In the genomic region with DNA sequence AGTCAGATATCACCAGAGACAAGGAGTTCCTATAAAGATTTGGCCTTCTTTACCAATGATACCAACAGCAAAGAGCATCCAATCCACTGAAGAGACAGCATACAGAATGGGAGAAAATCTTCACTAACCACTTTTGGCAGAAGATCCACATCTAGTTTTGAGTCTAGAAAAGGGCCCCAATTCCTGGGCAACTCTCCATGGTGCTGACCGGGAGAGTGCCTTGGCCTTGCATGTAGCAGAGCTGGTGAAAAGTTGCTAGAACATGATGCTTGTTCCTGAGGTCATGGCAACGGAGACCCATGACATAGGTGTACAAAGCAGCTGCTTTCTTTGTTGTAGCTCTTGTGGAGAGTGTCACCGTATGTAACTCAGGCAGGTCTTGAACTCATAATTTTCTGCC, we compare ENCODE assay signal across 29 mouse cellular contexts. TPM values are rescaled to one million over a fixed set of nuclear protein-coding genes. Genes with fewer than 3 reads are reported as not detected.
A peak's percentile ranks its signal among the peaks of the same experiment; 100 is the strongest.
DNase-seq lines count a peak whose midpoint lies in the region; ATAC-seq lines count a peak whose summit lies in the region.
"Not testable (repeated sequence)": the region's sequence is repeated elsewhere in the genome, so short reads cannot be mapped to it uniquely, and the experiment has no call there.
"Had no signal": no experiment of that assay in that cellular context is flagged by ENCODE, and none has a peak within 500 bp of the region (broad histone marks: within the 10 kb centered on the region; RNA-seq: fewer than 3 reads in every experiment).

No protein-coding gene starts in this region.

- DNase-seq in 416B (ENCODE audit: low read depth) (peak; percentile 1), adipocyte (ENCODE audit: low spot score) (peak; percentile 7)
- DNase-seq in embryo, embryonic 10.5 days (ENCODE audit: low spot score) = peak; percentile 9
- DNase-seq in embryonic facial prominence, embryonic 14.5 days (ENCODE audit: low spot score) = peak; percentile 7
- DNase-seq in heart, postnatal 4 days = peak; percentile 65
- peak; percentile 2 to 19 for DNase-seq in kidney, postnatal 36 days
- DNase-seq in lung, postnatal 14 days = peak; percentile 1
- DNase-seq in ovary, postnatal 36 days (ENCODE audit: low spot score) = peak; percentile 21

- H3K9me3 ChIP-seq in embryonic facial prominence, embryonic 14.5 days (ENCODE audit: control insufficient read depth, low read length) = not testable (repeated sequence)

- not testable (repeated sequence) for ATAC-seq in embryonic facial prominence, embryonic 14.5 days (ENCODE audit: low read depth)

- H3K36me3 ChIP-seq in embryonic facial prominence, embryonic 14.5 days (ENCODE audit: control insufficient read depth, insufficient read depth, low read length) = not testable (repeated sequence)

- not testable (repeated sequence) for H3K9ac ChIP-seq in embryonic facial prominence, embryonic 14.5 days (ENCODE audit: low read depth, low read length)

- not testable (repeated sequence) for H3K27me3 ChIP-seq in embryonic facial prominence, embryonic 14.5 days (replicated peaks; ENCODE audit: control insufficient read depth, insufficient read depth, low read length)

- not testable (repeated sequence) for H3K4me1 ChIP-seq in embryonic facial prominence, embryonic 14.5 days (ENCODE audit: control insufficient read depth, insufficient read depth, low read length)

- WGBS in embryonic facial prominence, embryonic 14.5 days = 76% methylated on average over 3 of the region's 3 CpGs

- H3K27ac ChIP-seq in embryonic facial prominence, embryonic 14.5 days (replicated peaks; ENCODE audit: low read depth, low read length) = not testable (repeated sequence)

- H3K4me3 ChIP-seq in embryonic facial prominence, embryonic 14.5 days (ENCODE audit: low read depth, low read length) = not testable (repeated sequence)

- H3K4me2 ChIP-seq in embryonic facial prominence, embryonic 14.5 days (ENCODE audit: low read depth, low read length) = not testable (repeated sequence)

RNA-seq across cellular contexts. Expression of a gene that starts 6.8 kb away (rescaled TPM):
- polyA plus RNA-seq in embryonic facial prominence, embryonic 14.5 days (2014; fragmentation: Nextera tagmentation; extraction: Ambion mirVana) = not detected in 2 replicates
- total RNA-seq in heart, postnatal 4 days (2021) = not detected
- total RNA-seq: gastrocnemius, adult 18-20 months; granulocyte monocyte progenitor cell, adult 5-6 weeks; layer of hippocampus, adult 18-20 months; layer of hippocampus, postnatal 14 days; left cerebral cortex, adult 8-10 months; left cerebral cortex, postnatal 4 days; liver, adult 2 months; megakaryocyte progenitor cell, adult 5-6 weeks had no signal
- polyA plus RNA-seq: embryonic facial prominence, embryonic 12.5 days; erythroblast, embryonic 14.5 days; forebrain, embryonic 12.5 days; heart, embryonic 10.5 days; heart, embryonic 16.5 days; hindbrain, embryonic 12.5 days; intestine, postnatal 0 days; kidney, embryonic 14.5 days; liver, adult 2 months; liver, embryonic 16.5 days; lung, postnatal 0 days; midbrain, embryonic 12.5 days; neural tube, embryonic 12.5 days; spleen, adult 2 months had no signal

RNA-seq across cellular contexts. Expression of a gene that starts 7.0 kb away (rescaled TPM):
- not detected in 2 replicates for polyA plus RNA-seq in embryonic facial prominence, embryonic 14.5 days (2014; fragmentation: Nextera tagmentation; extraction: Ambion mirVana)
- not detected for total RNA-seq in heart, postnatal 4 days (2021)
- total RNA-seq: gastrocnemius, adult 18-20 months; granulocyte monocyte progenitor cell, adult 5-6 weeks; layer of hippocampus, adult 18-20 months; layer of hippocampus, postnatal 14 days; left cerebral cortex, adult 8-10 months; left cerebral cortex, postnatal 4 days; liver, adult 2 months; megakaryocyte progenitor cell, adult 5-6 weeks had no signal
- polyA plus RNA-seq: embryonic facial prominence, embryonic 12.5 days; erythroblast, embryonic 14.5 days; forebrain, embryonic 12.5 days; heart, embryonic 10.5 days; heart, embryonic 16.5 days; hindbrain, embryonic 12.5 days; intestine, postnatal 0 days; kidney, embryonic 14.5 days; liver, adult 2 months; liver, embryonic 16.5 days; lung, postnatal 0 days; midbrain, embryonic 12.5 days; neural tube, embryonic 12.5 days; spleen, adult 2 months had no signal

RNA-seq across cellular contexts. Expression of a gene that starts 13.9 kb away (rescaled TPM):
- not detected in 2 replicates for polyA plus RNA-seq in embryonic facial prominence, embryonic 14.5 days (2014; fragmentation: Nextera tagmentation; extraction: Ambion mirVana)
- total RNA-seq in heart, postnatal 4 days (2021) = not detected
- total RNA-seq: gastrocnemius, adult 18-20 months; granulocyte monocyte progenitor cell, adult 5-6 weeks; layer of hippocampus, adult 18-20 months; layer of hippocampus, postnatal 14 days; left cerebral cortex, adult 8-10 months; left cerebral cortex, postnatal 4 days; liver, adult 2 months; megakaryocyte progenitor cell, adult 5-6 weeks had no signal
- polyA plus RNA-seq: embryonic facial prominence, embryonic 12.5 days; erythroblast, embryonic 14.5 days; forebrain, embryonic 12.5 days; heart, embryonic 10.5 days; heart, embryonic 16.5 days; hindbrain, embryonic 12.5 days; intestine, postnatal 0 days; kidney, embryonic 14.5 days; liver, adult 2 months; liver, embryonic 16.5 days; lung, postnatal 0 days; midbrain, embryonic 12.5 days; neural tube, embryonic 12.5 days; spleen, adult 2 months had no signal

RNA-seq across cellular contexts. Expression of a gene that starts 56.6 kb away (rescaled TPM):
- 9.8 and 10.8 TPM in 2 replicates for polyA plus RNA-seq in embryonic facial prominence, embryonic 14.5 days (2014; fragmentation: Nextera tagmentation; extraction: Ambion mirVana)
- 10 to 100 TPM; 25.7 to 28.7 TPM for total RNA-seq in heart, postnatal 4 days (2021)
- polyA plus RNA-seq: erythroblast, embryonic 14.5 days had no signal

Comparison
In these comparisons a context has a peak if more than half of its experiments do, and no peak if none do; other contexts are left out.
1. DNase-seq: peak in every context shown above with its lines; median percentile 65 in heart, postnatal 4 days; 21 in ovary, postnatal 36 days; 10 in kidney, postnatal 36 days; 9 in embryo, embryonic 10.5 days; 7 in adipocyte; 7 in embryonic facial prominence, embryonic 14.5 days; 1 in 416B; 1 in lung, postnatal 14 days.